Mouse (Mus musculus) midbrain, embryonic 12.5 days (tissue): Measurements from ENCODE around the gene Ralgps1. TPM values are rescaled to one million over a fixed set of nuclear protein-coding genes. Genes with fewer than 3 reads are reported as not detected.
"Not testable (repeated sequence)": the region's sequence is repeated elsewhere in the genome, so short reads cannot be mapped to it uniquely, and the experiment has no call there.

ENCODE experiments used
- ATAC-seq: fragments of 200-750 bp; cut with Nextera tagmentation; 2 replicates; pipeline ENCODE4 v1.8.0; 2017; ENCODE audit warnings: low read depth, moderate TSS enrichment, moderate library complexity; ENCODE audit not compliant: low FRiP score
- H3K27ac ChIP-seq: fragments of 300-500 bp; sonication (generic); replicated peaks from 2 replicates; pipeline ENCODE4 v1.5.1; 2016; ENCODE audit warnings: mild to moderate bottlenecking
- H3K27me3 ChIP-seq: fragments of 300-500 bp; sonication (generic); 2 replicates; pipeline ENCODE4 v1.6.1; 2016; ENCODE audit warnings: mild to moderate bottlenecking
- H3K36me3 ChIP-seq: fragments of 300-500 bp; sonication (generic); 2 replicates; pipeline ENCODE4 v1.6.1; 2016
- H3K4me1 ChIP-seq: fragments of 300-500 bp; sonication (generic); 2 replicates; pipeline ENCODE4 v1.6.1; 2016
- H3K4me2 ChIP-seq: fragments of 300-500 bp; sonication (generic); replicated peaks from 2 replicates; pipeline ENCODE4 v1.6.1; 2016; ENCODE audit warnings: mild to moderate bottlenecking, moderate library complexity
- H3K4me3 ChIP-seq: fragments of 300-500 bp; sonication (generic); 2 replicates; pipeline ENCODE4 v1.5.1; 2016; ENCODE audit warnings: mild to moderate bottlenecking
- H3K9ac ChIP-seq: fragments of 300-500 bp; sonication (generic); replicated peaks from 2 replicates; pipeline ENCODE4 v1.6.1; 2016; ENCODE audit warnings: mild to moderate bottlenecking, moderate library complexity
- H3K9me3 ChIP-seq: fragments of 300-500 bp; sonication (generic); 2 replicates; pipeline ENCODE4 v1.6.1; 2016; ENCODE audit warnings: mild to moderate bottlenecking
- WGBS: fragments of 180-500 bp; shearing (Covaris S2); methylation state at CpG from one replicate; pipeline ENCODE4 v1.1.7; 2016; 5-methylcytosine and 5-hydroxymethylcytosine counted together
- microRNA-seq: library from miRNA; unstranded; fragments of <30 nt; microRNA quantifications from one replicate; pipeline ENCODE4, GENCODE M21; 2017
- polyA plus RNA-seq: library from polyadenylated mRNA; unstranded; fragments of >200 nt; fragmentation: Nextera tagmentation; extraction: Ambion mirVana; gene quantifications from 2 replicates; pipeline ENCODE4 v1.2.1, GENCODE M21; 2016

Ralgps1 gene
- polyA plus RNA-seq, 1 experiment from 2014 or later, result 26.6 TPM

DNA sequence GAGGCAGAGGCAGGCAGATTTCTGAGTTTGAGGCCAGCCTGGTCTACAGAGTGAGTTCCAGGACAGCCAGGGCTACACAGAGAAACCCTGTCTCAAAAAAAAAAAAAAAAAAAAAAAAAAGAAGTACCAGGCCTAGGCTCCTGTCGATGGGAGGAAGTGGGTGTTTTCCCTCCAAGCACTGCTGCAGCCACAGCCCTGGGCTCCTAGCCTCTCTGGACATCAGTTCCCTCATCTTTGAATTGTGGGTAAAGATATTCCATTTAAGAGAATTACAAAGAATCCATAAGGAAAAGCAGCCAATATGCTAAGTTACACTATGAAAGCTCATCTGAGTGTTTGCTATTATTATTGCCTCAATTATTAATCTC is 281.3 kb downstream of the Ralgps1 start:
- H3K27me3 ChIP-seq, ATAC-seq, H3K9me3 ChIP-seq, H3K4me3 ChIP-seq, H3K4me1 ChIP-seq, H3K9ac ChIP-seq, H3K4me2 ChIP-seq, H3K27ac ChIP-seq, H3K36me3 ChIP-seq: not testable (repeated sequence)
- 93% methylated on average over 1 of the region's 1 CpGs for WGBS

GRCm38 (mm10) chr2:33089356-33090032 is 281.8 kb downstream of the Ralgps1 start:
- no peak overlapping the region for H3K27ac ChIP-seq
- ATAC-seq, result no peak
- 93% methylated on average over 5 of the region's 5 CpGs for WGBS
- no peaks in the 10 kb centered on the region for H3K4me1 ChIP-seq
- H3K27me3 ChIP-seq, result no peaks in the 10 kb centered on the region
- H3K36me3 ChIP-seq, result no peaks in the 10 kb centered on the region
- no peak overlapping the region for H3K9ac ChIP-seq
- H3K4me3 ChIP-seq, result no peak overlapping the region
- no peak overlapping the region for H3K4me2 ChIP-seq
- no peaks in the 10 kb centered on the region for H3K9me3 ChIP-seq

DNA sequence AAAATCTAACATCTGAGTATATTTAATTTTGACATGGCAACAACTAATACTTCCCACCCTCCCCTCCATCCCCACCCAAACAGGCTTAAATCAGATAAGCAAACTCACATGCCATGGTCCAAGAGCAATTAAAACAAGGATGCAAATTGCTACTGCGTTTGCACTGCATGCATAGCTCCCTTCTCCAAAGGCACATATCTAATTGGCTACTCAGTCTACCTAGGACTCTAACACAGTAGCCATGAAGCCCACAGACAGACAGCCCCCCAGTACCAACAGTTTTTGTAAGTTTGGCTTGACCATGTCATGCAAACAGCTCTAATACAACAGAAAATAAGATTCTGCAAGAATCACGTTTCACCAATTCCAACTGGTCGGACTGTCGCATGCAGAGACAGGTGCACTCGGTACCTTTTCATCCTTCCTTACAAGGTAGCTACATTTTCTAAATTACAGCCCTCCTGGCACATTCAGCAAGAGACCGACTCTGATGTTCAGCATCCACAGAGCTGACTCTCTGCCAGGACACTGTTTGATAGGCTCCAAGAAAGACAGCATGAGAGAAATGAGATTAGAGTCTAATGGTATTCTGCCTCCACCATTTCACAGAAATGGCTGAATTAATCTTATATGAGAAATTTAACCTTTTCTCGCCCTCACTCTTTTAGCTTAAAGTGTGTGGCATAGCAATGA is 284.5 kb downstream of the Ralgps1 start:
- WGBS, result 81% methylated on average over 7 of the region's 7 CpGs
- H3K27ac ChIP-seq, result no peak overlapping the region
- no peaks in the 10 kb centered on the region for H3K27me3 ChIP-seq
- no peaks in the 10 kb centered on the region for H3K36me3 ChIP-seq
- no peak overlapping the region for H3K4me2 ChIP-seq
- no peak overlapping the region for H3K9ac ChIP-seq
- no peaks in the 10 kb centered on the region for H3K9me3 ChIP-seq
- no peak for ATAC-seq
- no peaks in the 10 kb centered on the region for H3K4me1 ChIP-seq
- H3K4me3 ChIP-seq, result no peak overlapping the region

DNA sequence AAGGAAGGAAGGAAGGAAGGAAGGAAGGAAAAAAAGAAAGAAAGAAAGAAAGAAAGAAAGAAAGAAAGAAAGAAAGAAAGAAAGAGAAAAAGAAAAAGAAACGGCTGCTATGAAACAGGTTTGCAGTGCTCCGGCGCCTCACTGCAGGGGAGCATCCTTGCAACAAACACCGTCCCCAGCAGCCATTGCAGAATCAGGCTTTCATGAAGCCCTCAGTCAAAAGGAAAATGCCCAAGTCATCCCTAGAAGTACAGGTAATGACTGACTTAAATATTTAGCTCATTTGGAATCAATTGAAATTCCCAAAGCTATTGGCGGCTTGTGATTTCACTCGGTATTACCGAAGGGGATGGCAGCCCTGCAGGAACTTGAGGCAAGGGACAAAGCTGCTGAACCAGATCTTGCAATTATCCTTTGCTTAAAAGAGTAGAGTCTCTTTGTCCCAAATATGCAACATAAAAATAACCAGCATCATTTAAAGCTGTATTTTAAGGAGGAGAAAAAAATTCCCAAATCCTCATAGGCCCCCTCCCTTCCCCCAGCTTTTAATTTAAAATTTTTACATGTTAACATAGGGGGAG is 285.2 kb downstream of the Ralgps1 start:
- WGBS, result 42% methylated on average over 7 of the region's 7 CpGs
- no peaks in the 10 kb centered on the region for H3K9me3 ChIP-seq
- H3K27ac ChIP-seq, result no peak overlapping the region
- H3K9ac ChIP-seq, result no peak overlapping the region
- H3K27me3 ChIP-seq, result no peaks in the 10 kb centered on the region
- no peak overlapping the region for H3K4me2 ChIP-seq
- no peak overlapping the region for H3K4me3 ChIP-seq
- no peaks in the 10 kb centered on the region for H3K4me1 ChIP-seq
- no peak for ATAC-seq
- no peaks in the 10 kb centered on the region for H3K36me3 ChIP-seq

GRCm38 (mm10) chr2:33084221-33084620 is 287.1 kb downstream of the Ralgps1 start:
- Histone ChIP-seq H3K27ac (no peak overlapping the region), H3K36me3 (no peaks in the 10 kb centered on the region), H3K4me3 (no peak overlapping the region), H3K9me3 (no peaks in the 10 kb centered on the region), H3K9ac (no peak overlapping the region), H3K27me3 (no peaks in the 10 kb centered on the region), H3K4me1 (no peaks in the 10 kb centered on the region), H3K4me2 (no peak overlapping the region)
- WGBS, result 95% methylated on average over 3 of the region's 3 CpGs
- ATAC-seq, result no peak

Small RNA genes within 50 kb of the gene (microRNA-seq; reads per million reads assigned to microRNA genes)
- not detected for gene Gm25998

Other genes starting within 250 kb of the Ralgps1 start
- 15.6 and 16.6 TPM in 2 replicates for gene Garnl3, start 239.8 kb downstream of the Ralgps1 start, polyA plus RNA-seq
- gene Angptl2, start 155.4 kb downstream of the Ralgps1 start, polyA plus RNA-seq, result 26.5 and 31.5 TPM in 2 replicates
- 10.2 and 11.1 TPM in 2 replicates for gene Zbtb34, start 59.8 kb upstream of the Ralgps1 start, polyA plus RNA-seq
- gene Zbtb43, start 97.1 kb upstream of the Ralgps1 start, polyA plus RNA-seq, result 29.2 and 30.7 TPM in 2 replicates